Mouse (Mus musculus) stomach, embryonic 14.5 days (tissue): ENCODE measurements around the gene Abcc2. TPM values are rescaled to one million over a fixed set of nuclear protein-coding genes. Genes with fewer than 3 reads are reported as not detected.
A peak's percentile ranks its signal among the peaks of the same experiment; 100 is the strongest.

Experiments used
- ATAC-seq: fragments of 200-750 bp; cut with Nextera tagmentation; 2 replicates; pipeline ENCODE4 v1.8.0; 2017; ENCODE audit warnings: low read depth, moderate TSS enrichment; ENCODE audit not compliant: insufficient number of reproducible peaks, insufficient read depth, low FRiP score
- H3K27ac ChIP-seq: fragments of 300-500 bp; sonication (generic); 2 replicates; pipeline ENCODE4 v1.5.1; 2014; ENCODE audit warnings: mild to moderate bottlenecking, low read length, moderate library complexity, mixed read lengths
- H3K27me3 ChIP-seq: fragments of 300-500 bp; sonication (generic); 2 replicates; pipeline ENCODE4 v1.6.1; 2014; ENCODE audit warnings: low read length, control low read depth, mixed read lengths; ENCODE audit not compliant: control insufficient read depth, insufficient read depth
- H3K36me3 ChIP-seq: fragments of 300-500 bp; sonication (generic); 2 replicates; pipeline ENCODE4 v1.6.1; 2014; ENCODE audit warnings: mild to moderate bottlenecking, control low read depth, low read length, moderate library complexity, mixed read lengths; ENCODE audit not compliant: control insufficient read depth, insufficient read depth
- H3K4me1 ChIP-seq: fragments of 300-500 bp; sonication (generic); 2 replicates; pipeline ENCODE4 v1.6.1; 2014; ENCODE audit warnings: low read length, control low read depth, mixed read lengths; ENCODE audit not compliant: control insufficient read depth, insufficient read depth
- H3K4me2 ChIP-seq: fragments of 300-500 bp; sonication (generic); replicated peaks from 2 replicates; pipeline ENCODE4 v1.6.1; 2014; ENCODE audit warnings: low read depth, low read length, control low read depth
- H3K4me3 ChIP-seq: fragments of 300-500 bp; sonication (generic); 2 replicates; pipeline ENCODE4 v1.5.1; 2014; ENCODE audit warnings: low read depth, low read length, control low read depth
- H3K9ac ChIP-seq: fragments of 300-500 bp; sonication (generic); replicated peaks from 2 replicates; pipeline ENCODE4 v1.6.1; 2014; ENCODE audit warnings: low read depth, mild to moderate bottlenecking, control low read depth, low read length, moderate library complexity, mixed read lengths
- H3K9me3 ChIP-seq: fragments of 300-500 bp; sonication (generic); 2 replicates; pipeline ENCODE4 v1.6.1; 2016; ENCODE audit warnings: low read depth, low read length, control low read depth; ENCODE audit not compliant: control insufficient read depth
- WGBS: fragments of 180-500 bp; shearing (Covaris S2); extraction: QIAGEN DNeasy Blood & Tissue Kit; methylation state at CpG from one replicate; pipeline ENCODE4 v1.1.7; 2014; 5-methylcytosine and 5-hydroxymethylcytosine counted together
- polyA plus RNA-seq: library from polyadenylated mRNA; unstranded; fragments of >200 nt; fragmentation: Nextera tagmentation; extraction: Ambion mirVana; gene quantifications from 2 replicates; pipeline ENCODE4 v1.2.1, GENCODE M21; 2014

The Abcc2 gene
- polyA plus RNA-seq, 1 experiment from 2014 or later: 0.13 TPM

- Histone ChIP-seq H3K9ac (peak overlapping the region; percentile 72), H3K4me3 (peak overlapping the region; percentile 79), H3K9me3 (peaks cover 4% of the 10 kb centered on the region; the same call in 1 of the 2 replicates), H3K4me2 (peak overlapping the region; percentile 79), H3K36me3 (peaks cover 6% of the 10 kb centered on the region), H3K27me3 (no peaks in the 10 kb centered on the region), H3K27ac (peak overlapping the region; percentile 95), H3K4me1 (peaks cover 58% of the 10 kb centered on the region)
- ATAC-seq: no peak
- 3% methylated on average over 17 of the region's 17 CpGs for WGBS
These were observed 96.4 kb downstream of the Abcc2 start for GRCm38 (mm10) chr19:43878111-43879092.

GRCm38 (mm10) chr19:43879401-43880212 lies 97.6 kb downstream of the Abcc2 start:
- peaks cover 4% of the 10 kb centered on the region; the same call in 1 of the 2 replicates for H3K9me3 ChIP-seq
- peaks cover 61% of the 10 kb centered on the region for H3K4me1 ChIP-seq
- 1% methylated on average over 41 of the region's 41 CpGs for WGBS
- peak overlapping the region; percentile 72 for H3K9ac ChIP-seq
- peak overlapping the region; percentile 79 for H3K4me2 ChIP-seq
- no peaks in the 10 kb centered on the region for H3K27me3 ChIP-seq
- H3K27ac ChIP-seq: peak overlapping the region; percentile 95
- peak; percentile 85 for ATAC-seq
- no peaks in the 10 kb centered on the region; the same call in 1 of the 2 replicates for H3K36me3 ChIP-seq
- peak overlapping the region; percentile 79 for H3K4me3 ChIP-seq

GRCm38 (mm10) chr19:43880420-43880819 lies 98.4 kb downstream of the Abcc2 start:
- Histone ChIP-seq H3K9ac (no peak overlapping the region), H3K27me3 (no peaks in the 10 kb centered on the region), H3K36me3 (no peaks in the 10 kb centered on the region), H3K4me1 (peaks cover 58% of the 10 kb centered on the region), H3K4me3 (no peak overlapping the region), H3K4me2 (no peak overlapping the region; the same call in 1 of the 2 replicates), H3K27ac (no peak overlapping the region), H3K9me3 (peaks cover 4% of the 10 kb centered on the region; the same call in 1 of the 2 replicates)
- no peak for ATAC-seq
- 17% methylated on average over 3 of the region's 3 CpGs for WGBS

GRCm38 (mm10) chr19:43881615-43882014 lies 99.6 kb downstream of the Abcc2 start:
- Histone ChIP-seq H3K4me3 (no peak overlapping the region), H3K36me3 (no peaks in the 10 kb centered on the region), H3K27me3 (no peaks in the 10 kb centered on the region), H3K9me3 (peaks cover 4% of the 10 kb centered on the region; the same call in 1 of the 2 replicates), H3K9ac (no peak overlapping the region), H3K4me1 (peaks cover 50% of the 10 kb centered on the region), H3K27ac (no peak overlapping the region), H3K4me2 (no peak overlapping the region)
- WGBS: 81% methylated on average over 7 of the region's 7 CpGs
- ATAC-seq: no peak

- peaks cover 4% of the 10 kb centered on the region; the same call in 1 of the 2 replicates for H3K9me3 ChIP-seq
- H3K4me2 ChIP-seq: peak overlapping the region; percentile 33
- H3K27ac ChIP-seq: peak overlapping the region; percentile 83
- H3K27me3 ChIP-seq: no peaks in the 10 kb centered on the region
- H3K9ac ChIP-seq: no peak overlapping the region
- H3K36me3 ChIP-seq: no peaks in the 10 kb centered on the region
- WGBS: 14% methylated on average over 18 of the region's 18 CpGs
- H3K4me1 ChIP-seq: peaks cover 42% of the 10 kb centered on the region
- H3K4me3 ChIP-seq: 0 out of 2 replicates have a peak overlapping the region, but pooled peaks have one; percentile 1
- no peak for ATAC-seq
These were observed 101.0 kb downstream of the Abcc2 start for GRCm38 (mm10) chr19:43882895-43883573.

- 0 out of 2 replicates have a peak, but pooled peaks have one; percentile 43 for ATAC-seq
- Histone ChIP-seq H3K9ac (no peak overlapping the region), H3K27me3 (no peaks in the 10 kb centered on the region), H3K4me1 (peaks cover 29% of the 10 kb centered on the region), H3K9me3 (peaks cover 4% of the 10 kb centered on the region; the same call in 1 of the 2 replicates), H3K4me3 (no peak overlapping the region), H3K36me3 (no peaks in the 10 kb centered on the region), H3K27ac (peak overlapping the region; percentile 39; the same call in 1 of the 2 replicates), H3K4me2 (peak overlapping the region; percentile 26; the same call in 1 of the 2 replicates)
- WGBS: 59% methylated on average over 13 of the region's 13 CpGs
These were observed 102.9 kb downstream of the Abcc2 start for GRCm38 (mm10) chr19:43884668-43885498.

GRCm38 (mm10) chr19:43886371-43887099 lies 104.5 kb downstream of the Abcc2 start:
- Histone ChIP-seq H3K9me3 (peaks cover 3% of the 10 kb centered on the region; the same call in 1 of the 2 replicates), H3K4me2 (peak overlapping the region; percentile 46), H3K9ac (no peak overlapping the region), H3K27me3 (no peaks in the 10 kb centered on the region), H3K4me1 (peaks cover 25% of the 10 kb centered on the region), H3K36me3 (no peaks in the 10 kb centered on the region), H3K4me3 (peak overlapping the region; percentile 10; the same call in 1 of the 2 replicates), H3K27ac (no peak overlapping the region)
- 61% methylated on average over 12 of the region's 12 CpGs for WGBS
- ATAC-seq: no peak
